Mouse (Mus musculus) spleen, adult 2 months (tissue): Measurements from ENCODE around the gene Sgip1.

Experiments used
- CTCF ChIP-seq: fragments of 200-500 bp; IDR thresholded peaks from 2 replicates; pipeline ENCODE4 v1.5.1; 2011; ENCODE audit warnings: mild to moderate bottlenecking, inconsistent platforms; ENCODE audit not compliant: insufficient read depth, insufficient read length, insufficient replicate concordance; ENCODE audit errors: extremely low read depth
- POLR2A ChIP-seq: fragments of 200-500 bp; IDR thresholded peaks from 2 replicates; pipeline ENCODE4 v1.6.1; 2011; ENCODE audit warnings: low read depth, low read length, inconsistent platforms

- TF ChIP-seq CTCF, result no peak
- TF ChIP-seq POLR2A, result no peak
Observed at GRCm38 (mm10) chr4:102697966-102698365, 43.1 kb upstream of the Sgip1 start.
